Mouse (Mus musculus) MEL (cell line): ENCODE measurements at regions not wholly inside any gene's neighbourhood (a gene's known extent, or its start where the extent isn't known, plus 50 kb on each side); places are given as distances from the start of the nearest gene placed in this dataset.

ENCODE experiments used
- DNase-seq: peaks from one replicate; pipeline ENCODE4 v3.0.0; 2011; ENCODE audit warnings: low read depth, low spot score
- H3K27ac ChIP-seq: 2 replicates; pipeline ENCODE4 v1.5.1; 2012; ENCODE audit warnings: low read depth, mild to moderate bottlenecking, control low read depth, low read length, moderate library complexity; ENCODE audit not compliant: control insufficient read depth
- H3K27me3 ChIP-seq, 2 experiments: fragments of 150-350 bp in 1 of 2; sonication (generic) in 1 of 2; 2 replicates each; pipeline ENCODE4 v1.6.1; 2012; ENCODE audit warnings: low read length in 2 of 2, mild to moderate bottlenecking in 2 of 2, improper control_type of control experiment in 1 of 2, moderate library complexity in 1 of 2; ENCODE audit not compliant: insufficient read depth in 2 of 2, control insufficient read depth in 1 of 2
- H3K36me3 ChIP-seq, 2 experiments: 2 replicates each; pipeline ENCODE4 v1.6.1; 2012 to 2014; ENCODE audit warnings: low read length in 2 of 2, improper control_type of control experiment in 1 of 2, inconsistent platforms in 1 of 2, mild to moderate bottlenecking in 1 of 2; ENCODE audit not compliant: insufficient read depth in 2 of 2, control insufficient read depth in 1 of 2
- H3K4me1 ChIP-seq, 2 experiments: fragments of 150-350 bp in 1 of 2; sonication (generic) in 1 of 2; 2 replicates each; pipeline ENCODE4 v1.6.1; 2012; ENCODE audit warnings: low read length in 2 of 2, improper control_type of control experiment in 1 of 2, mild to moderate bottlenecking in 1 of 2; ENCODE audit not compliant: insufficient read depth in 2 of 2, control insufficient read depth in 1 of 2
- H3K4me3 ChIP-seq, 2 experiments: fragments of 150-350 bp in 1 of 2; sonication (generic) in 1 of 2; 2 replicates each; pipeline ENCODE4 v1.5.1; 2012; ENCODE audit warnings: low read depth in 2 of 2, low read length in 2 of 2, mild to moderate bottlenecking in 2 of 2, moderate library complexity in 2 of 2, control low read depth in 1 of 2, improper control_type of control experiment in 1 of 2; ENCODE audit not compliant: control insufficient read depth in 1 of 2, insufficient read depth in 1 of 2
- H3K79me2 ChIP-seq: 2 replicates; pipeline ENCODE4 v1.6.1; 2012; ENCODE audit warnings: mild to moderate bottlenecking, low read length, moderate library complexity; ENCODE audit not compliant: control insufficient read depth, poor library complexity, insufficient read depth
- H3K9ac ChIP-seq: 2 replicates; pipeline ENCODE4 v1.6.1; 2012; ENCODE audit warnings: low read depth, mild to moderate bottlenecking, control low read depth, low read length, moderate library complexity; ENCODE audit not compliant: control insufficient read depth, poor library complexity, severe bottlenecking
- H3K9me3 ChIP-seq: fragments of 150-350 bp; sonication (generic); replicated peaks from 2 replicates; pipeline ENCODE4 v1.6.1; 2012; ENCODE audit warnings: mild to moderate bottlenecking, low read length, improper control_type of control experiment, moderate library complexity; ENCODE audit not compliant: insufficient read depth
- ELF1 ChIP-seq: IDR thresholded peaks from 2 replicates; pipeline ENCODE4 v1.6.1; 2014; ENCODE audit warnings: low read depth, mild to moderate bottlenecking, inconsistent platforms, low read length, improper control_type of control experiment, moderate library complexity
- ETS1 ChIP-seq: IDR thresholded peaks from 2 replicates; pipeline ENCODE4 v1.6.1; 2012; ENCODE audit warnings: low read depth, mild to moderate bottlenecking, inconsistent platforms, low read length, improper control_type of control experiment, moderate library complexity
- GABPA ChIP-seq: IDR thresholded peaks from 2 replicates; pipeline ENCODE4 v1.6.1; 2012; ENCODE audit warnings: low read depth, mild to moderate bottlenecking, inconsistent platforms, low read length, improper control_type of control experiment, moderate library complexity
- GATA1 ChIP-seq: IDR thresholded peaks from 2 replicates; pipeline ENCODE4 v1.6.1; 2011; ENCODE audit warnings: low read depth, low read length, improper control_type of control experiment
- HCFC1 ChIP-seq: IDR thresholded peaks from 2 replicates; pipeline ENCODE4 v1.6.1; 2012; ENCODE audit warnings: low read depth, mild to moderate bottlenecking, inconsistent platforms, low read length, improper control_type of control experiment, moderate library complexity
- JUND ChIP-seq: IDR thresholded peaks from 2 replicates; pipeline ENCODE4 v1.6.1; 2011; ENCODE audit warnings: low read depth, mild to moderate bottlenecking, improper control_type of control experiment, low read length
- KAT2A ChIP-seq: conservative IDR thresholded peaks from 2 replicates; pipeline ENCODE4 v1.6.1; 2012; ENCODE audit warnings: low read depth, low read length, improper control_type of control experiment, inconsistent platforms
- MAX ChIP-seq: IDR thresholded peaks from 2 replicates; pipeline ENCODE4 v1.6.1; 2011; ENCODE audit warnings: low read length, improper control_type of control experiment
- MXI1 ChIP-seq: IDR thresholded peaks from 2 replicates; pipeline ENCODE4 v1.6.1; 2011; ENCODE audit warnings: mild to moderate bottlenecking, low read depth, low read length, improper control_type of control experiment
- MYB ChIP-seq: IDR thresholded peaks from 2 replicates; pipeline ENCODE4 v1.6.1; 2011; ENCODE audit warnings: mild to moderate bottlenecking, low read depth, low read length, improper control_type of control experiment
- MYC ChIP-seq: IDR thresholded peaks from 2 replicates; pipeline ENCODE4 v1.6.1; 2011; ENCODE audit warnings: low read depth, mild to moderate bottlenecking, low read length, improper control_type of control experiment, moderate library complexity
- NRF1 ChIP-seq: IDR thresholded peaks from 2 replicates; pipeline ENCODE4 v1.6.1; 2014; ENCODE audit warnings: low read depth, mild to moderate bottlenecking, inconsistent platforms, low read length, improper control_type of control experiment, moderate library complexity; ENCODE audit not compliant: poor library complexity, insufficient read depth, severe bottlenecking
- POLR2AphosphoS2 ChIP-seq: IDR thresholded peaks from 2 replicates; pipeline ENCODE4 v1.6.1; 2011; ENCODE audit warnings: low read length, improper control_type of control experiment
- POLR2AphosphoS5 ChIP-seq: IDR thresholded peaks from 2 replicates; pipeline ENCODE4 v1.6.1; 2012; ENCODE audit warnings: low read depth, borderline replicate concordance, mild to moderate bottlenecking, inconsistent platforms, low read length, moderate library complexity, mixed read lengths
- RAD21 ChIP-seq: IDR thresholded peaks from 2 replicates; pipeline ENCODE4 v1.6.1; 2011; ENCODE audit warnings: mild to moderate bottlenecking, low read depth, low read length, improper control_type of control experiment
- RCOR1 ChIP-seq: IDR thresholded peaks from 2 replicates; pipeline ENCODE4 v1.6.1; 2012; ENCODE audit warnings: low read depth, mild to moderate bottlenecking, inconsistent platforms, low read length, improper control_type of control experiment
- SMC3 ChIP-seq: IDR thresholded peaks from 2 replicates; pipeline ENCODE4 v1.6.1; 2011; ENCODE audit warnings: low read depth, low read length, improper control_type of control experiment
- TBP ChIP-seq: IDR thresholded peaks from 2 replicates; pipeline ENCODE4 v1.8.0; 2011; ENCODE audit warnings: low read depth, low read length, improper control_type of control experiment
- TCF12 ChIP-seq: IDR thresholded peaks from 2 replicates; pipeline ENCODE4 v1.6.1; 2014; ENCODE audit warnings: low read depth, mild to moderate bottlenecking, inconsistent platforms, low read length, improper control_type of control experiment, moderate library complexity
- UBTF ChIP-seq: IDR thresholded peaks from 2 replicates; pipeline ENCODE4 v1.6.1; 2012; ENCODE audit warnings: low read depth, mild to moderate bottlenecking, inconsistent platforms, low read length, improper control_type of control experiment, moderate library complexity, borderline replicate concordance; ENCODE audit not compliant: insufficient read depth
- USF1 ChIP-seq: IDR thresholded peaks from 2 replicates; pipeline ENCODE4 v1.6.1; 2014; ENCODE audit warnings: low read depth, mild to moderate bottlenecking, inconsistent platforms, low read length, improper control_type of control experiment, moderate library complexity
- USF2 ChIP-seq, 2 experiments: IDR thresholded peaks; 2 replicates each; pipeline ENCODE4 v1.6.1; 2011 to 2012; ENCODE audit warnings: improper control_type of control experiment in 2 of 2, low read length in 2 of 2, borderline replicate concordance in 1 of 2, inconsistent platforms in 1 of 2, low read depth in 1 of 2, mild to moderate bottlenecking in 1 of 2; ENCODE audit not compliant: insufficient read depth in 1 of 2
- ZC3H11A ChIP-seq: IDR thresholded peaks from 2 replicates; pipeline ENCODE4 v1.6.1; 2012; ENCODE audit warnings: low read depth, mild to moderate bottlenecking, inconsistent platforms, low read length, improper control_type of control experiment
- ZMIZ1 ChIP-seq: IDR thresholded peaks from 2 replicates; pipeline ENCODE4 v1.6.1; 2012; ENCODE audit warnings: low read depth, mild to moderate bottlenecking, inconsistent platforms, low read length, improper control_type of control experiment, moderate library complexity
- ZNF384 ChIP-seq: IDR thresholded peaks from 2 replicates; pipeline ENCODE4 v1.6.1; 2012; ENCODE audit warnings: low read depth, mild to moderate bottlenecking, inconsistent platforms, low read length, improper control_type of control experiment

GRCm38 (mm10) chr13:86111372-86112094 is 64.8 kb upstream of the Cox7c start:
- no peak for DNase-seq
- TF ChIP-seq HCFC1 (no peak), TCF12 (no peak), JUND (no peak), MAX (no peak), SMC3 (no peak), GATA1 (no peak), ELF1 (no peak), POLR2AphosphoS5 (no peak), ZC3H11A (no peak), RAD21 (no peak), POLR2AphosphoS2 (no peak), MYB (no peak), UBTF (no peak), MYC (no peak), ETS1 (no peak), KAT2A (no peak), TBP (no peak), MXI1 (no peak), NRF1 (no peak), ZMIZ1 (no peak)
- TF ChIP-seq, all 39 proteins: peak for 0
- H3K27me3 ChIP-seq = no peaks in the 10 kb centered on the region

GRCm38 (mm10) chr13:86102212-86102611 is 55.5 kb upstream of the Cox7c start:
- Histone ChIP-seq H3K27me3 (no peaks in the 10 kb centered on the region), H3K9me3 (no peaks in the 10 kb centered on the region), H3K27ac (no peak overlapping the region), H3K36me3 (no peaks in the 10 kb centered on the region), H3K79me2 (no peaks in the 10 kb centered on the region), H3K4me1 (no peaks in the 10 kb centered on the region), H3K4me3 (no peak overlapping the region), H3K9ac (no peak overlapping the region)
- no peak for TF ChIP-seq NRF1
- TF ChIP-seq ZMIZ1 = no peak
- TF ChIP-seq ZNF384 = no peak
- TF ChIP-seq USF1 = no peak
- no peak for TF ChIP-seq RCOR1
- TF ChIP-seq USF2 (IDR thresholded peaks at IDR 0.05; ENCODE audit: borderline replicate concordance in 1 of 2, insufficient read depth in 1 of 2, low read depth in 1 of 2, low read length in 2 of 2) = no peak
- no peak for TF ChIP-seq POLR2AphosphoS5
- no peak for TF ChIP-seq GABPA
- no peak for TF ChIP-seq MXI1
- TF ChIP-seq MAX = no peak
- no peak for DNase-seq

More at GRCm38 (mm10) chr13:86111372-86112094, 64.8 kb upstream of the Cox7c start:
- no peak overlapping the region for H3K27ac ChIP-seq
- H3K4me3 ChIP-seq = no peak overlapping the region
- no peaks in the 10 kb centered on the region for H3K9me3 ChIP-seq
- no peaks in the 10 kb centered on the region for H3K79me2 ChIP-seq
- H3K9ac ChIP-seq = no peak overlapping the region
- H3K36me3 ChIP-seq = no peaks in the 10 kb centered on the region
- no peaks in the 10 kb centered on the region for H3K4me1 ChIP-seq
